Mouse (Mus musculus): ENCODE results near the gene Tbx4. TPM values are rescaled to one million over a fixed set of nuclear protein-coding genes. Genes with fewer than 3 reads are reported as not detected.

Tbx4 gene
- total and polyA plus RNA-seq, 3 experiments, result 0.12 to 0.64 TPM; not detected in 1

DNA sequence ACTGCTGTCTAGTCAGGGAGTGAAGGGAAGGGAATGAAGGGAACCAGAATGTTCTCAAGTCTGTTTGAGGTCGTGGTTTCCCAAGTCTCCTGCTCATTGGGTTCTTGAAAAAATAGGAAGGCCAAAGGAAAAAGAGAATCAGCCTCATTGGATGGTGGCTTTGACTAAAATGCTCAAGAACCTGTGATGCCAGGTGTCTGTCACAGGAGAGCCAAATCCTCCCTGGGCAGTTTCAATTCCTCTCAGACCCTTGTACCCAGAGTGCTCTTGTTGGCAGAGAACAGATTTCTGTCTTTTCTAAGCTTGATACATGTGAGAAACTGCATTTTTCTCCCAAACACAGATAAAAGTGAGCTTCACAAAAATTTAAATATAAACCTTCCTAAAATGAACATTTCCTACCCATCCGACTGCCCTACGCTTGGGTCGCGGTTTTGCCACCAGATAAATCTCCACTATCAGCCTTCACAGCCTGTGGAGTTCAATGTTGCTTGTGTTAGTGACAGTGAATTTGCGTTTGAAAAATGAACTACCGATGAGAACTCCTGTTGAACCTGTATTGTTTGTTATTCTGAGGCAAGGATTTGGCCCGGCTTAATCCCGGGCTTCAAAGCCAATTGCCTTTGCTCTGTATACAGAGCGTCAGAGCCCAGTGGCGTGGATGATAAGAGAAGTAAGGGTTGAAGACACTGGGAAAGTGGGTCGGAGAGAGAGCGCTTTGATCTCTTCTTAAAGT is 7.3 kb downstream of the Tbx4 start:
- peaks cover 0 to 7% of the 10 kb centered on the region in 2 experiments; a peak in 1 of 4 replicates for H3K36me3 ChIP-seq (ENCODE audit: control insufficient read depth in 1 of 2, insufficient read depth in 2 of 2, low read length in 2 of 2)
- peak overlapping the region; percentile 44 for H3K9ac ChIP-seq (ENCODE audit: control insufficient read depth, low read depth, low read length, poor library complexity, severe bottlenecking)
- H3K79me2 ChIP-seq (ENCODE audit: control insufficient read depth, insufficient read depth, low read length, poor library complexity), result no peaks in the 10 kb centered on the region
- H3K4me1 ChIP-seq (ENCODE audit: control insufficient read depth in 1 of 2, insufficient read depth in 2 of 2, low read length in 2 of 2), result peaks cover 3 to 5% of the 10 kb centered on the region in 2 experiments; a peak in 3 of 4 replicates
- no peak overlapping the region for H3K27ac ChIP-seq (ENCODE audit: control insufficient read depth, low read depth, low read length)
- no peaks in the 10 kb centered on the region for H3K9me3 ChIP-seq (replicated peaks; ENCODE audit: insufficient read depth, low read length)
- peaks cover 1 to 11% of the 10 kb centered on the region in 2 experiments; a peak in 3 of 4 replicates for H3K27me3 ChIP-seq (ENCODE audit: control insufficient read depth in 1 of 2, insufficient read depth in 2 of 2, low read length in 2 of 2)
- peak; percentile 64 for DNase-seq (ENCODE audit: low read depth, low spot score)
- H3K4me3 ChIP-seq (ENCODE audit: control insufficient read depth in 1 of 2, insufficient read depth in 1 of 2, low read depth in 2 of 2, low read length in 2 of 2), result peak overlapping the region; percentile 30 to 62
- peak; percentile 58 for TF ChIP-seq EP300 (IDR thresholded peaks at IDR 0.05; ENCODE audit: low read depth in 1 of 2, low read length in 2 of 2)
- peak; percentile 86 for TF ChIP-seq RCOR1 (IDR thresholded peaks at IDR 0.05; ENCODE audit: low read depth, low read length)
- TF ChIP-seq MEF2A (IDR thresholded peaks at IDR 0.05; ENCODE audit: extremely low read depth, insufficient replicate concordance, low read depth, low read length, poor library complexity, severe bottlenecking), result no peak
- peak; percentile 75 for TF ChIP-seq GATA1 (IDR thresholded peaks at IDR 0.05; ENCODE audit: low read depth, low read length)
- TF ChIP-seq JUND (IDR thresholded peaks at IDR 0.05; ENCODE audit: low read depth, low read length), result 0 out of 2 replicates have a peak, but pooled peaks have one; percentile 27
- peak; percentile 68; the same call in 1 of the 2 replicates for TF ChIP-seq TCF12 (IDR thresholded peaks at IDR 0.05; ENCODE audit: low read depth, low read length)

DNA sequence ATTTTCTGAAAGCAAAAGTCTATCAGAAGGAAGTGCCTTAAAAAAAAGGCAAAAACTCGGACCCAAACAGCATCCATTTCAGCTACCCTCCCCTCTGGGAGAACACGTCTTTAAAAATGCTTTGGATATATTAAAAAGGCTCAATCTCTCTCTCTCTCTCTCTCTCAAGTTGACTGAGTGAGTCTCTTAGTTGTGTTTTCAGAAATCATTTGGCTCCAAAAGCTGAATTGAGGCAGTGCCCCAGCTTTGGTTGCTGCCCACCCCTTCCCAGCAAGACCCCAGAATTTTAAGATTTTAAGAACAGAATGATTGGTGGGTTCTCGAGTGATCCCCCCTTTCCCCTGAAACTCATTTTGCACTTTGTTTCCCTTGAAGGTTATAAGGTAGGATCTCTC is 7.9 kb downstream of the Tbx4 start:
- peaks cover 0 to 7% of the 10 kb centered on the region in 2 experiments; a peak in 1 of 4 replicates for H3K36me3 ChIP-seq (ENCODE audit: control insufficient read depth in 1 of 2, insufficient read depth in 2 of 2, low read length in 2 of 2)
- peaks cover 3 to 5% of the 10 kb centered on the region in 2 experiments; a peak in 3 of 4 replicates for H3K4me1 ChIP-seq (ENCODE audit: control insufficient read depth in 1 of 2, insufficient read depth in 2 of 2, low read length in 2 of 2)
- peak; percentile 34 for DNase-seq (ENCODE audit: low read depth, low spot score)
- no peaks in the 10 kb centered on the region for H3K9me3 ChIP-seq (replicated peaks; ENCODE audit: insufficient read depth, low read length)
- H3K27ac ChIP-seq (ENCODE audit: control insufficient read depth, low read depth, low read length), result no peak overlapping the region
- no peak for TF ChIP-seq MYB (IDR thresholded peaks at IDR 0.05; ENCODE audit: low read depth, low read length)
- no peak for TF ChIP-seq ZC3H11A (IDR thresholded peaks at IDR 0.05; ENCODE audit: low read depth, low read length)
- no peak for TF ChIP-seq CTCF (IDR thresholded peaks at IDR 0.05 in 2 of 3, conservative IDR thresholded peaks at IDR 0.05 in 1 of 3; ENCODE audit: control insufficient read depth in 1 of 3, insufficient read depth in 1 of 3, low read depth in 2 of 3, low read length in 3 of 3, poor library complexity in 1 of 3, severe bottlenecking in 1 of 3)
- TF ChIP-seq KAT2A (conservative IDR thresholded peaks at IDR 0.05; ENCODE audit: low read depth, low read length), result no peak
- TF ChIP-seq NELFE (IDR thresholded peaks at IDR 0.05; ENCODE audit: low read depth, low read length), result no peak
- no peak for TF ChIP-seq TCF12 (IDR thresholded peaks at IDR 0.05; ENCODE audit: low read depth, low read length)
- TF ChIP-seq SIN3A (IDR thresholded peaks at IDR 0.05; ENCODE audit: low read length), result no peak
- no peak for TF ChIP-seq ELF1 (IDR thresholded peaks at IDR 0.05; ENCODE audit: low read depth, low read length)
- peak overlapping the region; percentile 44 for H3K9ac ChIP-seq (ENCODE audit: control insufficient read depth, low read depth, low read length, poor library complexity, severe bottlenecking)
- peak overlapping the region; percentile 30 to 62 for H3K4me3 ChIP-seq (ENCODE audit: control insufficient read depth in 1 of 2, insufficient read depth in 1 of 2, low read depth in 2 of 2, low read length in 2 of 2)
- H3K27me3 ChIP-seq (ENCODE audit: control insufficient read depth in 1 of 2, insufficient read depth in 2 of 2, low read length in 2 of 2), result peaks cover 3 to 11% of the 10 kb centered on the region in 2 experiments; a peak in 3 of 4 replicates
- no peaks in the 10 kb centered on the region for H3K79me2 ChIP-seq (ENCODE audit: control insufficient read depth, insufficient read depth, low read length, poor library complexity)

Measured in MEL (cell line).